Mouse (Mus musculus): ENCODE data around the gene Lgr4. TPM values are rescaled to one million over a fixed set of nuclear protein-coding genes. Genes with fewer than 3 reads are reported as not detected.

Lgr4 gene
- total and polyA plus RNA-seq, 3 experiments = 0.98 to 12.1 (median 7.1) TPM

GRCm38 (mm10) chr2:109890068-109890467 is 27.4 kb upstream of the Lgr4 start:
- no peaks in the 10 kb centered on the region for H3K9me3 ChIP-seq (replicated peaks)
- ATAC-seq (ENCODE audit: extremely low read depth, insufficient number of reproducible peaks, low FRiP score, poor library complexity, severe bottlenecking) (no peak), DNase-seq (ENCODE audit: low spot score) (no peak)
- peaks cover 13% of the 10 kb centered on the region for H3K36me3 ChIP-seq (replicated peaks)
- TF ChIP-seq GATA1 (IDR thresholded peaks at IDR 0.05; ENCODE audit: borderline replicate concordance, low read length) (no peak), TAL1 (conservative IDR thresholded peaks at IDR 0.05; ENCODE audit: low read depth, low read length) (no peak), POLR2AphosphoS5 (IDR thresholded peaks at IDR 0.05; ENCODE audit: insufficient replicate concordance, low read depth, low read length) (no peak), CTCF (IDR thresholded peaks at IDR 0.05; ENCODE audit: low read depth, low read length) (no peak), GATA2 (IDR thresholded peaks at IDR 0.05; ENCODE audit: borderline replicate concordance, low read depth, low read length) (no peak)
- H3K4me3 ChIP-seq (ENCODE audit: low read depth, low read length) = peak overlapping the region; percentile 90
- H3K4me1 ChIP-seq (ENCODE audit: insufficient read depth, low read depth, low read length) = peaks cover 22% of the 10 kb centered on the region
- peaks cover 7% of the 10 kb centered on the region for H3K27me3 ChIP-seq (ENCODE audit: insufficient read depth, low read length)

DNA sequence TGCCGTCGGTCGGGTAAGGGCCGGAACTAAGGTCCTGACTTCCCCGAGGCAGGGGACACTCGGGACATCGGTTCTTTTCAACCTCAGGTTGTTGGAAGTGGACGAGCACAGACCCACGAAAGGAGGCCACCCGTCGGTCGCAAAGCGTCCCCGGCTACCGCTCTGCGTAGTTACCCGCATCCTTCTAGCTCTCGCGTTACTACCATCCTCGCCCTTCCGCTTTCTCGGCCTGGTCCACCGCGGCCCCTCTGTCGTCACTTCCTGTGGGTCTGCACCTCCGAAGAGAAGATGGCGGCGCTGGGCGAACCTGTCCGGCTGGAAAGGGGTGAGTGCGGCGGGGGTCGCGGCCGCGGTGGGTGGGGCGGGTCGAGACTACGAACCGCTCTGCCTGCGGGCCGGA is 26.9 kb upstream of the Lgr4 start, which contains the start of gene Lin7c:
Gene Lin7c (plus strand): TSS at position 257 of the 400 bp plus-strand sequence.
- peak; percentile 100 for ATAC-seq (ENCODE audit: extremely low read depth, insufficient number of reproducible peaks, low FRiP score, poor library complexity, severe bottlenecking)

DNA sequence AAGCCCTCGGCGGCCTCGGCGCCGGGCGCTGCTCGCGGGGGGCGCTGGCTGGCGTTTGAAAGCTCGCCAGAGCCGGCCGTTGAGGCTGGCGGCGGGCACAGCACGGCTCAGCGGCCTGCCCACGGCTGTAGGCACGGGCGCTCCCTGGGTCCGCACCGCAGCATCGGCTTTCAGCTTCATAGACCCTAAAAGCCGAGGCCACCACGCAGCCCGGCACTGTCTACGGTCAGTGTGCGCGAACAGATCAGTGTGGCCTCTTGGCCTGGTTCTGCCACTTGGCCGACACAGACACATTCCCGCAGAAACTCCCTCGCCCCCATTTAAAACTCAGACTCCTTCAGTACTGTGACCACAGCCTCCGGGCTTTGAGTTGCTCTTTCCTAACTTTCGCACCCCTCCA is 26.4 kb upstream of the Lgr4 start:
- peaks cover 27% of the 10 kb centered on the region for H3K4me1 ChIP-seq (ENCODE audit: insufficient read depth, low read depth, low read length)
- ATAC-seq (ENCODE audit: extremely low read depth, insufficient number of reproducible peaks, low FRiP score, poor library complexity, severe bottlenecking) (no peak; the same call in 1 of the 2 replicates), DNase-seq (ENCODE audit: low spot score) (no peak)
- TF ChIP-seq GATA2 (IDR thresholded peaks at IDR 0.05; ENCODE audit: borderline replicate concordance, low read depth, low read length) (no peak), POLR2AphosphoS5 (IDR thresholded peaks at IDR 0.05; ENCODE audit: insufficient replicate concordance, low read depth, low read length) (no peak), TAL1 (conservative IDR thresholded peaks at IDR 0.05; ENCODE audit: low read depth, low read length) (no peak), GATA1 (IDR thresholded peaks at IDR 0.05; ENCODE audit: borderline replicate concordance, low read length) (no peak), CTCF (IDR thresholded peaks at IDR 0.05; ENCODE audit: low read depth, low read length) (no peak)
- no peaks in the 10 kb centered on the region for H3K9me3 ChIP-seq (replicated peaks)
- peak overlapping the region; percentile 90 for H3K4me3 ChIP-seq (ENCODE audit: low read depth, low read length)
- H3K36me3 ChIP-seq (replicated peaks) = peaks cover 23% of the 10 kb centered on the region
- peaks cover 4% of the 10 kb centered on the region; the same call in 1 of the 2 replicates for H3K27me3 ChIP-seq (ENCODE audit: insufficient read depth, low read length)

More for the DNA sequence above, 26.9 kb upstream of the Lgr4 start, which contains the start of gene Lin7c:
- H3K9me3 ChIP-seq (replicated peaks) = no peaks in the 10 kb centered on the region
- H3K4me1 ChIP-seq (ENCODE audit: insufficient read depth, low read depth, low read length) = peaks cover 23% of the 10 kb centered on the region
- H3K36me3 ChIP-seq (replicated peaks) = peaks cover 19% of the 10 kb centered on the region
- TF ChIP-seq GATA1 (IDR thresholded peaks at IDR 0.05; ENCODE audit: borderline replicate concordance, low read length) (no peak), GATA2 (IDR thresholded peaks at IDR 0.05; ENCODE audit: borderline replicate concordance, low read depth, low read length) (no peak), TAL1 (conservative IDR thresholded peaks at IDR 0.05; ENCODE audit: low read depth, low read length) (no peak), CTCF (IDR thresholded peaks at IDR 0.05; ENCODE audit: low read depth, low read length) (no peak), POLR2AphosphoS5 (IDR thresholded peaks at IDR 0.05; ENCODE audit: insufficient replicate concordance, low read depth, low read length) (no peak)
- DNase-seq (ENCODE audit: low spot score) = peak; percentile 89
- H3K4me3 ChIP-seq (ENCODE audit: low read depth, low read length) = peak within 1 kb of the TSS; percentile 90
- peaks cover 6% of the 10 kb centered on the region for H3K27me3 ChIP-seq (ENCODE audit: insufficient read depth, low read length)

- TF ChIP-seq CTCF (IDR thresholded peaks at IDR 0.05; ENCODE audit: low read depth, low read length) (no peak), GATA1 (IDR thresholded peaks at IDR 0.05; ENCODE audit: borderline replicate concordance, low read length) (no peak), GATA2 (IDR thresholded peaks at IDR 0.05; ENCODE audit: borderline replicate concordance, low read depth, low read length) (no peak)
- Histone ChIP-seq H3K27me3 (ENCODE audit: insufficient read depth, low read length) (peaks cover 2% of the 10 kb centered on the region; the same call in 1 of the 2 replicates), H3K4me3 (ENCODE audit: low read depth, low read length) (peak overlapping the region; percentile 90), H3K4me1 (ENCODE audit: insufficient read depth, low read depth, low read length) (peaks cover 27% of the 10 kb centered on the region), H3K36me3 (replicated peaks) (peaks cover 27% of the 10 kb centered on the region), H3K9me3 (replicated peaks) (no peaks in the 10 kb centered on the region)
- no peak for DNase-seq (ENCODE audit: low spot score)
- no peak for ATAC-seq (ENCODE audit: extremely low read depth, insufficient number of reproducible peaks, low FRiP score, poor library complexity, severe bottlenecking)
Observed at GRCm38 (mm10) chr2:109891471-109891870, 26.0 kb upstream of the Lgr4 start.

DNA sequence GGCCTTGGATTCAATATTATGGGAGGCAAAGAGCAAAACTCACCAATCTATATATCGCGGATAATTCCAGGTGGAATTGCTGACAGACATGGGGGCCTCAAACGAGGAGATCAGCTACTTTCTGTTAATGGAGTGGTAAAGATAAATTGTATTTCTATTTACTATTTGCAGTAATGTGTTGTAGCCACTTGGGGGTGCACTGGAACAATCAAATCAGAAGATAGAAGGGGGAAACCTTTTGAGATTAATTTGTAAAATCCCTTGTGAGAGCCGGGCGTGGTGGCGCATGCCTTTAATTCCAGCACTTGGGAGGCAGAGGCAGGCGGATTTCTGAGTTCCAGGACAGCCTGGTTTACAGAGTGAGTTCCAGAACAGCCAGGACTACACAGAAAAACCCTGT is 21.1 kb upstream of the Lgr4 start:
- no peak for TF ChIP-seq GATA2 (IDR thresholded peaks at IDR 0.05; ENCODE audit: borderline replicate concordance, low read depth, low read length)
- ATAC-seq (ENCODE audit: extremely low read depth, insufficient number of reproducible peaks, low FRiP score, poor library complexity, severe bottlenecking) = no peak
- H3K27me3 ChIP-seq (ENCODE audit: insufficient read depth, low read length) = no peaks in the 10 kb centered on the region
- peaks cover 37% of the 10 kb centered on the region for H3K4me1 ChIP-seq (ENCODE audit: insufficient read depth, low read depth, low read length)
- no peak for DNase-seq (ENCODE audit: low spot score)
- H3K36me3 ChIP-seq (replicated peaks) = peaks cover 61% of the 10 kb centered on the region
- H3K9me3 ChIP-seq (replicated peaks) = no peaks in the 10 kb centered on the region
- H3K4me3 ChIP-seq (ENCODE audit: low read depth, low read length) = no peak overlapping the region

DNA sequence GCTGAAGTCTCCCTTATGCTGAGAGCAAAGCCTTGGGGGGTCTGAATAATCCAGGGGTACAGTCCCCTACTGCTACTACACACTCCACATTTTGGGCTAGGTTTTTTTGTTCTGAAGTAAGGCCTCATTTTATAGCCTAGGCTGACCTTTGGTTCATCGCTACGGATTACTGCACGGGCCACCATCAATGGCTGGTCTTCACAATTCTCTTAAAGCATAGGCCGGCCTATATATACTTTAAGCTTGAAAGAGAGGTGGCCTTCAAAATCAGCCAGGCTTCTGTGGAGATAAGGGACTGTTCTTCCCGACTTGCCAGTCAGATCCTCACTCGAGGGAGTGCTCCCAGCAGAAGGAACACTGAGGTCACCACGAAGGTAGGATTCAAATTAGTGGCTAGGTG is 14.6 kb upstream of the Lgr4 start:
- TF ChIP-seq GATA1 (IDR thresholded peaks at IDR 0.05; ENCODE audit: borderline replicate concordance, low read length) (no peak), TAL1 (conservative IDR thresholded peaks at IDR 0.05; ENCODE audit: low read depth, low read length) (no peak), CTCF (IDR thresholded peaks at IDR 0.05; ENCODE audit: low read depth, low read length) (no peak), GATA2 (IDR thresholded peaks at IDR 0.05; ENCODE audit: borderline replicate concordance, low read depth, low read length) (no peak)
- Histone ChIP-seq H3K4me1 (ENCODE audit: insufficient read depth, low read depth, low read length) (peaks cover 10% of the 10 kb centered on the region), H3K36me3 (replicated peaks) (peaks cover 41% of the 10 kb centered on the region), H3K9me3 (replicated peaks) (no peaks in the 10 kb centered on the region), H3K27me3 (ENCODE audit: insufficient read depth, low read length) (no peaks in the 10 kb centered on the region), H3K4me3 (ENCODE audit: low read depth, low read length) (no peak overlapping the region)
- no peak for DNase-seq (ENCODE audit: low spot score)
- ATAC-seq (ENCODE audit: extremely low read depth, insufficient number of reproducible peaks, low FRiP score, poor library complexity, severe bottlenecking) = no peak
